Mouse (Mus musculus): ENCODE results near the gene Sowaha.
A peak's percentile ranks its signal among the peaks of the same experiment; 100 is the strongest.

Sowaha gene

DNA sequence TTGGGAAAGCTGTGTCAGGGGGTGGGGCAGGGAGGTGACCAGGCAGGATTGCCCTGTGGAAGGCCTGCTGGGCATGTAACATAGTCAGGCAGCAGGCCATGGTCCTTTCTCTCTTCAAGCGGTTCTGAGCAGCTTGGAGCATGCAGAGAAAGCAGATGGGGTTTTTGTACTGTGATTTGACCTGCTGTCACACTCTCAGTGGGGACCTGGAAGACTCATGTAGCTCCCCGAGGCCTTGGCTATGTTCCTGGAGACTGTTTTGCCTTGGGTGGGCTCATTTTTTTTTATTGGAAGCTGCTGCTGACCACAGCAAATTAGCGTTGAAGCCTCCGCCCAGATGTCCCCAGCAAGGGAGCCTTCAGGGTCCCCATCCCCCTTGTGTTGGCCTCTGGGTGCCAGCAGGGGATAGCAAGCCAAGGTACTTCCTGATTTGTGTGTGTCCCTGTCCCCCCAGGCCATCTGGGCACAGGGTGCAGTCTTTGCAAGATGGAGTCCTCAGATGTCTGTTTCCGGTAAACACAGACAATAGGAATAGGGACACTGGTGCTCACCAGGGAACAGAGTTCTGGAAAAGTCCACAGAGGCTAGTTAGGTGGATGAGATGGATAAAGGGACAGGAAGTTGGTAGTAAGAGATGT lies 25.1 kb upstream of the Sowaha start:
- no peak for DNase-seq (ENCODE audit: low spot score in 2 of 2)

DNA sequence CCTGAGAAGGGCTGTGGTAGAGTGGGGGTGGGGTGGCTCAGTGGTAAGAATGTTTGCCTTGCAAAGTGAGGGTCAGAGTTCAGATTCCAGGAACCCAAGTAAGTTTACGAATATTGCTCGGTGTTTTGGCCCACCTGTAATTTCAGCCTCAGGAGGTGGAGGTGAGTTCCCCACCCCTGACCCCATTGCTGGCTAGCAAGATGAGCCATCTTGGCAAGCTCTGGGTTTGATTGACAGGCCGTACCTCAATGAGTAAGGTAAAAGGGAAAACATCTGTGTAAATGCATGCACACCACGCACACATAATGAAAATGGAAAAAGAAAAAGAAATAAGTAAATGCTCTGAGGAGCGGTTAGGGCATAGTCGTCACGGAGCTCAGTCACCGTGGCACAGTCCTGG lies 24.3 kb upstream of the Sowaha start:
- DNase-seq (ENCODE audit: low spot score in 2 of 2), result no peak

DNA sequence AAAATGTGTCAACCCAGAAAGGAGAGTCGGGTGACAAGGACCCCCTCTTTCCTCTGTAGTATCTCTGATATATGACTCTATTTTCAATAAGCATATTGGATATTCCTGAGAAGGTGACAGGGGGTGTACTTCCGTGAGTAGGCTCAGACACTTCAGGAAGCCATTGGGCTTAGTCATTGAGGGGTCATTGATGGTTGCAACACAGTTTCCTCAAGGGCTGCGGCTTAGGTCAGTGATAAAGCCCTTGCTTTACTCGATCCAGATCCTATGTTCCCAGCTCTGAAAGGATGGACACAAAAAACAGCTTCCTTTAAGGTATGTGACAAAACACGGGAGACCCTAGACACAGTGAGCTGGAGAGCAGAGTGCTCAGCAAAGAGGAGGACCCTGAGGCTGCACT lies 23.7 kb upstream of the Sowaha start:
- no peak for DNase-seq (ENCODE audit: low spot score in 2 of 2)

DNA sequence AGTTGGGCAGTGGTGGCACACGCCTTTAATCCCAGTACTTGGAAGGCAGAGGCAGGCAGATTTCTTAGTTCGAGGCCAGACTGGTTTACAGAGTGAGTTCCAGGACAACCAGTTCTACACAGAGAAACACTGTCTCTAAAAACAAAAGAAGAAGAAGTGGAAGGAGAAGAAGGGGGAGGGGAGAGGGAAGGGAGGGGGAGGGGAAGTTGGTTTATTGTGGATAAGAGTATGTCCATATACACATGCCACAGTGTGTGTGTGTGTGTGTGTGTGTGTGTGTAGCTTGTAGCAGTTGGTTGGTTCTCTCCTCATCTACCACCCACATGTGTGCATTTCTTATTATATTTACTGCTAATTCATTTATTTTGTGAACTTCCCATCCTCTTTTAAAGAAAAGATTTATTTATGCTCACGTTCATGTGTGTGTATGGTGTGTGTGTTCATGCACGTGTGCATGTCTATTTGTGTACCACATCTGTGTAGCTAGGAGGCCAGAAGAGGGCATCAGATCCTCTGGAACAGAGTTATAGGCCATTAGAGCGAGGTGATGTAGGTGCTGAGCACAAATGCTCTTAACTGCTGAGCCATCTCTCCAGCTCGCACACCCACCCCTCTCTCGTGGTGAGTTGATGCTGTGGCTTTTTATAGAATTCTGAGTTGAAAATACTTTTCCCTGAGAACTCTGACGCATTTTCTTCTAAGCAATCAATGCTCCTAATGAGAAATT lies 22.1 kb upstream of the Sowaha start:
- peak in 1 of 2 experiments; percentile 58 for DNase-seq (ENCODE audit: low spot score in 2 of 2)

DNA sequence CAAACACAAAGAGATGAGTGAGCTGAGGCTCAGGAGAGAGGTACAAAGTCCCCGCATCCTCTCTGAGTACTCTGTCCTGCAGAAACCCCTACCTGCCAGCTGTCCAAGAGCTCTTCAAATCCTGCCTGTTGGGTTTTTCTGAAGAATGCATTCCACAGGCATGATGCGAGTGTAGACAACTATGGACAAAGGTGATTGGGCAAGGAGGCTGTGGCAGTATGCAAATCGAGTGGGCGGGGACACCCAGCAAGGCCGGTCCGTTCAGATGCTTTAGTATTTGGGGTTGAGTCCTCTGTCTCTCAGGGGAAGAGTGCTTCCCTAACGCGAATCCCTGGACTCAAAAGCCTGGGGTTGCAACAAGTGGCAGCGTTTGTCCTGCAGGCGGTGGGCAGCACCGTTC lies 20.5 kb upstream of the Sowaha start:
- DNase-seq (ENCODE audit: low spot score in 2 of 2), result no peak

DNA sequence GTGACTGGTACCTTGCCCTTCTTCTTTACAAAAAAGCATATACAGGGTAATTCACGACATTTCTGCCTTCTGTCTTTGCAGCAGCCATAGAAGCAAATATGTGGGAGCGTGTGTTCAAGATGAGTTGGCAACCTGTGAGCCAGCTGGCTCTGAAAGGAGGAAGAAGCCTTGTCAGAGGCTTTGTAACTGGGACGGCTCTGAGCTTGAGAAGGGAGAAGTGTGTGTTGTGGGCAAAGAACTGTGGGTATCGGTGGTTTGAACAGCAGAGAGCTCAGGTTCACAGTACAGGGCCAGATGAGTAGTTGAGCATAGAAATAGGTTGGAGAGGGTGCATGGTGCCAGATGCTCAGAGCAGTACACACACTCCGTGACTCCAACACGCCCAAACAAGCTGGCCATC lies 16.9 kb upstream of the Sowaha start:
- DNase-seq (ENCODE audit: low spot score in 2 of 2), result peak in 1 of 2 experiments; percentile 74

DNA sequence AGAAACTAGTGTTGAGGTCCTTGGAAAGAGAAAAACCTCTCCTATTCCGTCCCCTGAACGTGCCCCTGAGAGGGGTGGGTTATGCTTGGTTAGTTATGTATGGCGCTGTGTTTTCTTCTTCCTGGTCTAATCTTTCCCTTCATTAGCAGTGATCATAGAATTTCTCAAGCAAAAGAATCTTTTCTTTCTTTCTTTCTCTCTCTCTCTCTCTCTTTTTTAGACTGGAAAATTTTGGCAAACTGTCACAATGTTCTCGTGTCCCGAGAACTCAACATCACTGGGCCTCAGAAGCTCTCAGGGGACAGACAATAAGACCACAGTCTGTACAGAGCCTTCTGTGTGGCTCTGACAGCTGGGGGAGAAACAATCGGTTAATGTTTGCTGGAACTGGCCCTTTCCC lies 15.3 kb upstream of the Sowaha start:
- no peak for DNase-seq (ENCODE audit: low spot score in 2 of 2)

DNA sequence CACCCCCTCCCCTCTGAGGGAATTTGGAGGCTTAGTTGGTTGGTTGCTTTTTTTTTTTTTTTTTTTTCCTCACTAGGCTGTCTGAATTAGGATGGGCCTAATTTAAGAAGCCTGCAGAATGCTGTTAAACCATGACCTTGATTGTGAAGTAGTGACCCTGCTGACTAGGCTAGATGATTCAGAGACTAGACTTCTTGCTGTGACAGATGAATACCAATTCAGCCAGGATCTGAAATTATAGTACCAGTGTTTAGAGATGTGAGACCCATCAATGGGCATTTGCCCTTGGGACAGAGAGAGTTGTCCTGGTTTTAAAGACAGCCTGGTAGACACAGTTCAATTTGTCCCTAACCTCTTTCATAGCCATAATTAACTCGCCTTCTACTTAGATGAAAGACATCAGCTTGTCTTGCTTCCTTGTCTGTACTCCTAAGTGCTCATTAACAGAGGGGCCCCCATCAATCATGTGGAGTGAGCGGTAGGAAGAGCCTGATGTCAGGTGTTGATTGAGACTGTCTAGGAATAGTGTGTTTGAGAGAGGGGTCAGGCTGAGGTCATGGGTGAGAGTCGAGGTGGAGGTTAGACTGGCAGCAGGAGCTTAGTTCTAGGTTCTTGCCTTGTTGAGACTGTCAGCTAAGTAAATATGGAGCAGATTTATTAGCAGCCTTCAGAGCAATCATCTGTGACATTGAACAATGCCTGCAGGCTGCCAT lies 13.3 kb upstream of the Sowaha start:
- no peak for DNase-seq (ENCODE audit: low spot score in 2 of 2)

DNA sequence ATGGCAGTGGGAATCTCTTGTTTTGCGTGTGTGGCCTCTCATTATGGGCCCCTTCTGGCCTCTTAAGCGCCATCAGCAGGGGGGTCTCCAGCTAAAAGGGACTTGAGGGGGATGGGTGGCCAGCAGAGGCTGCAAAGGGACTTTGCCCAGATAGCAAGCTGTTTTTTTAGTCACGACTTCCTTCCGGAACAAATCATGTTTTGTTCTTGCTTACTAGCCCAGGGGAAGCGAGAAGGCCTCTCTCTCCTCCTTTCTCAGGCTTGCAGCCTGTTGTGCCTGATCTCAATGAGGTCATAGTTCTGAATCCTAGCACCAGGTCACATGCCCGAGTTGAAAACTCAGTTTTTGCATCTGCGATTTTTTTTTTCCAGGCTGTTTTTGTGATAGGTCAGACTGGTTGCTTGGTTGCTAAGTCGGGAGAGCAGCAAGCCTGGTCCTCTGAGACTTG lies 11.9 kb upstream of the Sowaha start:
- no peak for DNase-seq (ENCODE audit: low spot score in 2 of 2)

DNA sequence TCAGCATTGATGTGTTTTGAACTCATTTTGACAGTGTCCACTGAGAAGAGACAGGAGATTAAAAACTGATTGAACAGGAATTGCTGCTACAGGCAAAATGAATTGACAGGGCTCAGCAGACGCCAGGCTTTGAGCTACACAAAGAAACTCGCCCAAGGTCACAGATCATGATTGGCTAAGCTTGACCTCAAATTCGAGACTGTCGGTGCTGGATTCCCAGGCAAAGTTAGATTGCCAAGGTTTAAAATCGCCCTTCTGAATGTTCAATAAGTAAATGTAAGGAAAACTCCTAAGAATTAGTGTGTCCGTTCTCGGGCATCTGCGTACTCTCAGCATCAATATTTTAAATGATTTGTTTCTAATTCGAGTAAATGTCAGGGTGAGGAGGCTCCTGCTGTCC lies 9.3 kb upstream of the Sowaha start:
- DNase-seq (ENCODE audit: low spot score in 2 of 2), result no peak

DNA sequence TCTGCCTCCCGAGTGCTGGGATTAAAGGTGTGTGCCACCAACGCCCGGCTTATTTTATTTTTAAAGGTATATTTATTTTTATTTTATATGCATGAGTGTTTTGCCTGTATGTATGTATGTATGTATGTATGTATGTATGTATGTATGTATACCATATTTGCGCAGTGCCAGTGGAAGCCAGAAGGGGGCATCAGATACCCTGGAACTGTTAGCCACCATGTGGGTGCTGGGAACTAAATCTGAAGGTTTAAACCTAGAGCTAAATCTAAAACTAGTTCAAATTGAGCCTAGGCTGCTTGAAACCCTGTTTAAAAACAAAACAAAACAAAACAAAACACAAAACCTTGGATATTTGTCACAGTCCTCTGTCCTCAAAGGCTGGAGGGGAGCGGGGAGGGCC lies 8.9 kb upstream of the Sowaha start:
- DNase-seq (ENCODE audit: low spot score in 2 of 2), result no peak

DNA sequence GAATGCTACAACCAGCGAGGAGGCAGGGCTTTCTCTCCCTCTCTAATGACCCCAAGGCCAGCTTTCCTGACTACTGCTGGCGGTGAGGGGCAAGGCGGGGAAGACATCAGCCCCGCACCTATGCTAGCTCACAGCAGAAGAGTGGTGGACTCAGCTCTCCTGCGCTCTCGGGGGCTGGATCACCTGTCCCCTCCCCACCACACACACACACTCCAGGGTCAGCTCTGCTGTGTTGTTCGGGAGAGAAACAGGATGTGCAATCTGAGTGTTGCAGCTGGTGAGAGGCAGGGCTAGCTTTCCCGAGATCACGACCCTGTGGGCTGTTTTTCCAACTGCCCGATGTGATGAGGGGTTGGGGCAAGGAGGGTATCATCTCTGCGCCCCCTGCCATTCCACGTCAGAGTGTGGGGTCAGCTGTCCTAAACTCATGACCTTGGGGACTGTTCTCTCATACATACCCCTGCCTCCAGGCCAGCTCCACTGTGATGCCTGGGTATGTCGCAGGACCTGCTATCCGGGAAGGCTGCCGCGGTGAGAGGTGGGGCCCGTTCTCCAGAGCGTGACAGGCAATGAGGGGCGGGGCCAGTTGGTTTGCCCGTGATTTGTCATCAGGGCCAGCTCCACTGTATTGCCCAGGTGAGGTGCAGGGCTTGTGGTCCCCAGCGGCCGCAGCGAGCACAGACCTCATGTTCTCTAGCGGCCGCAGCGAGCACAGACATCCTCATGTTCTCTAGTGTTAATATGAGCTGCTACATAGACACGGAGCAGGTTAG lies 6.9 kb upstream of the Sowaha start:
- peak in 1 of 2 experiments; percentile 48 for DNase-seq (ENCODE audit: low spot score in 2 of 2)

DNA sequence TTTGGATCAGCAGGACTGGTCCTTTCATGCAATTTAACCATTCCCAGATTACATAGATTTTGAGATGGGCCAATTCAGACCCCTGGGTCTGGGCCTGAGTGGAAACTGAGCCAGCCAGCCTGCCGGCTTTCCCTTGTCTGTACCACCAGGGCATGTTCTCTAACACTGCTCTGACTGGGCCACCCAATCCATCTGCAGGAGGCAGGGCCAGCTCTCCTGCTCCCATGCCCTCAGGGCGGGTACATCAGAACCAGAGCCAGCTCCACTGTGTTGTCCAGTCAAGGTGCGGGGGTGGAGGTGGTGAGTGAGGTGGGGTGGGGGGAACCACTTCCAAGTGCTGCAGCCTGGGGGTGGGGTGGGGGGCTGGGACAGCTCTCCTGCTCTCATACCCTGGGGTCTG lies 6.3 kb upstream of the Sowaha start:
- no peak for DNase-seq (ENCODE audit: low spot score in 2 of 2)

DNA sequence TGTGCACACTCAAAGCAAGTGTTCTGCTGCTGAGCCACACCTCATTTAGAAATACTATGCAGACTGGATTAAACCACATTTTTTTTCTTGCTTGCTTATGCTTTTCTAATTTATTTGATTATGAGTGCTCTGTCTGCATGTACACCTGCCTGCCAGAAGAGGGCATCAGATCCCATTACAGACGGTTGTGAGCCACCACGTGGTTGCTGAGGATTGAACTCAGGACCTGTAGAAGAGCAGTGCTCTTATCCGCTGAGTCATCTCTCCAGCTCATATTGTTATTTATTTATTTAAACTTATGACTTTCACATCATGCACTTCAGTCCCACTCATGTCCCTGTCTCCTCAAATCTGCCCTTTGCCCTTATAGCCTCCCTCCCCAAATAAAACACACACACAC lies 5.6 kb upstream of the Sowaha start:
- DNase-seq (ENCODE audit: low spot score in 2 of 2), result no peak

DNA sequence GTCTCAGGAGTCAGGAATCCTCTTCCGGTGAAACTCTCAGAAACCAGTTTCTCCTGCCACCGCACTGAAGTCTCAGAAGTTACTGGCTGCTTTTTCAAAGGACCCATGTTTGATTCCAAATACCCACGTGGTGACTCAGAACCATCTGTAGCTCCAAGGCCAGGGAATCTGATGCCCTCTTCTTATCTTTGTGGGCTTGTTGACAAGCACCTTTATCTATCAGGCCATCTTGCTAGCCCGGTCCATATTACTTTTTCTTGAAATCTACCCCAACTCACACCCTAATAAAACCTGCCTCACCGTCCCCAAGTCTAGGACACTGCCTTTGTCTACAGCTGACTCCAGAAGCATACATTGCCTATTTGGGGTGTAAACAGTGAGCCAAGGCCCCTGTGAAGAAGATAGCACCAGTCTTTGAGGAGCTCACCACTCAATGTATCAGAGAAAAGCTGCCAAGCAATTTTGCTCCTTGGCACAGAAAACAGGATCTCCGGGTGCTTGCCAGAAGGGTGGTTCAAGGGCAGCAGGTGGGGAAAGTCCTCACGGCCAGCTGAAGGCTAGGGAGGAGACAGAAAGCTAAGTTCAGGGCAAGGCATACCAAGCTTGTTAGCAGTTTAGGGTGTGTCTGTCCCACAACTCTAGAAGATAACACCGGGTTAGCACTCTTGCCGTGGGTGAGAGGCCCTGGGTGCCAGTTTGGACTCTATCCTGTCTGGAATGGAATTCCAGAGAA lies 3.3 kb upstream of the Sowaha start:
- DNase-seq (ENCODE audit: low spot score in 2 of 2), result no peak

DNA sequence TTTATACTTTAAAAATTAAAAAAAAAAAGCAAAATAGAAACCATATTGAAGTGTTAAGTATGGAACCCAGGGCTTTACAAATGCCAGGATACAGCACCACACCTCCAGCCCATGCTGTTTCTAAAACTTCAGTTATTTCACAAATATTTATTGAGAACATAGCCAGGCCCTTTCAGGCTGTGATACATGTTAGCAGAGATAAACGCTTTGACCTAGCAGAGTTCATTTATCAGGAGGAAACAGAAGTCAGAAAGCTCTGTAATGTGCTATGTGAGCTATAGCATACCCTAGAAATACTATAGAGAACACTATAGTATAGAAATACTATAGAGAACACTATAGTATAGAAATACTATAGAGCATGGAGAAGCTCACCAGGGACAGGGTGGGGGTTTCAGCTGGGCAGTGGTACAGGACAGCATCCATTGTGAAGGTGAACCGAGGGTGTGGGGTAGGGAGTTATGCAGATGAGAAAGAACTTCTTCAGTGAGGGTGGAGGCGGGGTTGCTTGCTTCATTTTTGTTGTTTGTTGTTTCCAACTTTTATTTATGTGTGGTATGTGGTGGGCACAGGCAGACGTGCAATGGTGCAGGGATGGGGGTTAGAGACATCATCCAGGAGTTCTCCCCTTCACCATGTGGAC lies 1.1 kb upstream of the Sowaha start:
- no peak for DNase-seq (ENCODE audit: low spot score in 2 of 2)

DNA sequence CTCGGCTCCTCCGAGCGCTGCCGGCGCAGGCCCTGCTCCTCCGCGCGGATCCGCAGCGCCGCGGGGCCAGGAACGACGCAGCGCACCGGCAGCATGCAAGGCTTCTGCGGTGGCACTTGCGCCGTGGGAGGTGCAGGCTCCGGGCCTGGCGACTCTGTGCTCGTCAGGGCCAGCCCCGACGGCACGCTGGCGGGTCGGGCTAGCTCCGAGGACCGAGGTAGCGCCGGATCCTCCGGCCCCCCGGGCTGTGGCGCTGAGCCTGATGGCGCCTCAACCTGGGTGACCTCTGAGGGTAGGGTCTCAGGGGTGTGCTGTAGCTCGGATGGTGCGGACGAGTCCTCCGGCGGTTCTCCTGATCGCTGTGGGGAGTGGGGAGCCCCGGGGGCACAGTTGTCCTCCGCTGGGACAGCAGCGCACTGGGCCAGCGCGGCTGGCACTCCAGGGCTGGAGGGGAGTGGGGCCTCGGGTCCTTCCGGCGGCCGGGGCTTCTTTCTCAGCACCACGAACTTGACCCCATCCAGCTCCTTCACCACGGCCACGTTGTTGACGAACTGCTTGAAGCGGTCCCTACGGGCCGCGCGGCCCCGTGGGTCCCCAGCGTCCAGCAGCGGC lies 797 bp downstream of the Sowaha start:
- DNase-seq (ENCODE audit: low spot score in 2 of 2), result no peak

DNA sequence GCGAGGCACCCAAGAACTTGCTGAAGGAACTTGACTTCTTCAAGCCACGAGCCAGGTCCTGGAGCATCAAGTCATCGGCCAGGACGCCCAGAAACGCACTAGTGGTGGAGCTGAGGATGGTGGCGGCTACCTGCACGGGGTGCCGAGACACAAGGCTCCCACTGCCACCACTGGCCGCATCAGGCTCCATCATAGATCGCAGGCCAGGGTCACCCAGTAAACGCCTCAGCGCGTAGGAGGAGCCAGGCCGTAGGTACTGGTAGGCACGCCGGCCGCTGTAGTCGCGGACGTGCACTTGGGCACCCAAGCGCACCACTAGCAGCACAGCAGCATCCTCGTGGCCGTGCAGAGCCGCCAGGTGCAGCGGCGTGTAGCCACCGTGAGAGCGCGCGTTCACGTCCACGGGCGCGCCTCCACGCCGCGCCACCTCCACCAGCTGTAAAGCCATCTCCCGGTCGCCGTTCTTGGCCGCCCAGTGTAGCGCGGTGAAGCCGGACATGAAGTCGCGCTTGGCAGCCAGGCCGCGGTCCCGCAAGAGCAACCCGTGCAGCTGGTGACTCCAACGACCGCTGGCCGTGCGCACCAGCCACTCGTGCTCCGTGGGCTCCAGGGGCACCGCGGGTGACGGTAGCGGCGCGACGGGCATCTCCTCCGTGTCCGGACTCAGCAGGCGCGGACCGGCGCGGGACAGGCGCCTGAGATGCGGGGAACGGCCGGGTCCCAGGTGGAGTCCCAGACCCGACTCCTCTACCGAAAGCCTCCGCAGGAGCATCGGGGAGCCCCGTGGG lies 1.5 kb downstream of the Sowaha start:
- DNase-seq (ENCODE audit: low spot score in 2 of 2), result no peak

DNA sequence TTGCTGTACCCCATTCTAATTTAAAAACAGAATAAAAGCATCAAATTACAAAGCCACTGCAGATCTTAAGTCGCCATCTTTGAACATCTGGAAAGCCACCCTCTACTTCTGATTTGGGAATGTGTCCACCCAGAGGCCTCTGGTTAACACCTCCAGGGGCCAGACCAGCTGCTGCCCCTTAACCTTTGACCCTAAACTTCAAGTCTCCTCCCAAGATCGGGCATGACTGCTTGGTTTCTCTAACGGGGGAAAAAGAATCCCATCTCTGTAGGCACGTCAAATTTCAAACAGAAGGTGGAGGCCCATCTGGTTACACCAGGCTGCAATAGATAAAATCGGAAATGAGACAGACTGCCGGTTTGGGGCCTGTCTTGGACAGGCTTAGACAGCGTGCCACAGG lies 2.2 kb downstream of the Sowaha start:
- no peak for DNase-seq (ENCODE audit: low spot score in 2 of 2)

DNA sequence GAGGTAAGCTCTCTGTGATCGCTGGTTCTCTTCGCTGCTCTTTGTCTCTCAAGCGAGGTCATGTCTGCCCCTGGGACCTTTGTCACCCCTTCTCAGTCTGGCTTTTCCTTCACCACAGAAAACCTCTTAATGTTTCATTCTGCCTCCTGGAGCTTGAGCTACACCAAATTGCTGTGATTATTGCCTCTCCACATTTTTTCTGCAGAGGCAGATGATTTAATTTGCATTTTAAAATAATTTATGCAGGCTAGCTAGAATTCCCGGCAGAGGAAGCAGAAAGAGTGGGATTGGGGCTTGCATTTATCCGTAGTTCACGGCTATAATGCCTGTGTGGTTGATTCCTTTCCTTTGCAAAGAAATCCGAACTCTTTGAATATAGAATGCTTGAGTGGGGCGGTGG lies 4.5 kb downstream of the Sowaha start:
- no peak for DNase-seq (ENCODE audit: low spot score in 2 of 2)
